Mouse (Mus musculus): ENCODE measurements around the gene Prkar2a.
"Not testable (repeated sequence)": the region's sequence is repeated elsewhere in the genome, so short reads cannot be mapped to it uniquely, and the experiment has no call there.

The Prkar2a gene

DNA sequence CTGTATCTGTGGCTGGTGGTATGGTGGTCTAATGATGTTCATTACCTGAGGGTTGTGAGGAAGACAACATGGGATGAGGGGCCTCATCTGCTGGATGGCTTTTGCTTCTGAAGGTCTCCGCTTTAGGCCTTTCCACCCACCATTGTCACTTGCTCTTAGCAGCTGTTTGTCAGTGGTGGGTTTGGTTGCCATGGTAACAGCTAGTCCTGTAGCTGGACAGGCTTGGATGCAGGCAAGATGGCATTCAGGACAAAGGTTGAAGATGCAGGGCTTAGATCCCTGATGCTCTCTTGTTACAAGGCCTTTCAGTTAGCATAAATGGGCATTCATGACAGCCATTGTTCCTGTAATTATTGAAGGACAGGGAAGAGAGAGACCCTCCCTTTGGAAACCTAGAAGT is at the start of gene Prkar2a:
Prkar2a (plus strand) TSS at position 209 of the 400 bp plus-strand sequence.
- no peak for DNase-seq

- DNase-seq, result no peak
Observed at GRCm38 (mm10) chr9:108639825-108640224, 49.3 kb upstream of the Prkar2a start.

- no peak for DNase-seq
Observed at GRCm38 (mm10) chr9:108648166-108648565, 40.9 kb upstream of the Prkar2a start.

GRCm38 (mm10) chr9:108648611-108649560 is 40.2 kb upstream of the Prkar2a start, which contains the start of gene Arih2:
Gene Arih2 (minus strand): TSS chr9:108649386.
- DNase-seq, result peak; percentile 87

- DNase-seq, result no peak
Observed at GRCm38 (mm10) chr9:108649561-108650440, 39.3 kb upstream of the Prkar2a start.

- DNase-seq, result no peak
Observed at GRCm38 (mm10) chr9:108654566-108655464, 34.3 kb upstream of the Prkar2a start.

DNA sequence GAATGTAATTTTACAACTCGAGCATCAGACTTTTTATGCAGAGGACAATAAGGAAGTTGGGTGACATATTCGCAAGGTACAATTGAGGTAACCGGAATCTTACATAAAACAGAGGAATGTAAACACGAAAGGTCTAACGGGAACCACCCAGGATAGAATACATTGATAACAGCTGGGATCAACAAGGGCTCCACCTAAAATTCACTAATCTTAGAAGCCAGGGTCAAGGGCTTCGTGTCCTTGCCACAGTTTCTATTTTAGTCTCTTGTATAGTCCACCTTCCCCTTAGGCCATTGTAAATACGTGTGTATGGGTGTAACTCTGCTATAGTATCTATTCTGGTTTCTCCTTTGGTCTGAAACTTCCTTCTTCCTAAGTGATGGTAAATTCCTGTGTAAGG is 33.2 kb upstream of the Prkar2a start:
- DNase-seq, result not testable (repeated sequence)

DNA sequence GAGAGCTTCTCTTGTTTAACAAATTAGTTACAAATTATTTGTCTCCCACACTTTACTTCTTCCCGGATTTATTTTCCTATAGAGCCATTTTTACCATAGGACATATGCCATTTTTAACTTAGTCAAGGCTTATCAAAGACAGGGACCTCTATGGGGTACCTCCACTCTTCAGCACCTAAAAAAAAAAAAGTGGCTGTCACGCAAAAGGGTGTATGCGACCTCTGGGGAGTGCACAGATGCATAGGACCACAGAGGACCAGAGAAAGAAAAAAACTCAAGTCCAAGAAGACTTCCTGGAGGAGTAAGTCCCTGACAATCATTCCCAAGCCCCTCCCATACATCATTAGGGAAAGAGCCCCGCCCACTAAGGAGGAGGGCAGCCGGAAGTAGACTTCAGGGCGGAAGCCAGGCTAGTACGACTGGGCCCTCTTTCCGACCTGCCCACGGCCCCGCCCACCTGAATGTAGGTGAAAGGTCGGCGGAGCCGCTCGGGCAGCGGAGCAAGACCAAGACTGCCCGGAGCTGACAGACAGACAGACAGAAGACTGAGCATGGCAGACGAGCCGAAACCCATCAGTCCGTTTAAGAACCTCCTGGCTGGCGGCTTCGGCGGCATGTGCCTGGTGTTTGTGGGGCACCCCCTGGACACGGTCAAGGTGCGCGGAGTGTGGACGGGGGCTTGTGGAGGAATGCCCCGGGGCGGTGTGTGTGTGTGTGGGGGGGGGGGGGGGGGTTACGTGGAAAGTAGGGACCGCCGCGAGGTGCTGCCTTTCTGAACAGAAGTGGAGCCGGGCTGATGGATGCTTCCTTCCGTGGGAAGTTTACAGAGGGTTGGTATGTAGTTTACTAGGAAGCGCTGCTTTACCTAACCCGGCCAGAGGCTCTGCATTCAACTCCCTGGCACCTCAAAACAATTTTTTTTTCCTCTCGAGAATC is 27.2 kb upstream of the Prkar2a start, which contains the start of gene Slc25a20:
Slc25a20 (plus strand) TSS at position 412 of the 936 bp plus-strand sequence.
- DNase-seq, result peak; percentile 68

- no peak for DNase-seq
Observed at GRCm38 (mm10) chr9:108662660-108663059, 26.5 kb upstream of the Prkar2a start.

- no peak for DNase-seq
Observed at GRCm38 (mm10) chr9:108669875-108670274, 19.2 kb upstream of the Prkar2a start.

DNA sequence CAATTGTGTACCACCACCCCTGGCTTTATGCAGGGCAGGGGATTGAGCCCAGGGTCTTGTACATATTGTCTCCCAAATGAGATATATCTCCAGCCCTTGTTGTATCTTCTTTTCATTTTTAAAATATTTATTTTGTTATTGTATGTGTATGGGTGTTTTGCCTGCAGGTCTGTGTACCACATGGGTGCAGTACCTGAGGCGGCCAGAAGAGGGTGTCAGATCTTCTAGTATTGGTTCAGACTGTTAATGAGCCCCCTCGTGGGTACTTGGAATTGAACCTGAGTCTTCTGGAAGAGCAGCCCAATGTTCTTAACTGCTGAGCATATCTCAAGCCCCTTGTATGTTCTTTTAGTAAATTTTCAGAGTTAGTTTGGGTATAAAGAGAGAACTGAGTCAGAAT is 16.0 kb upstream of the Prkar2a start:
- DNase-seq, result no peak

- DNase-seq, result no peak
Observed at GRCm38 (mm10) chr9:108680026-108680425, 9.1 kb upstream of the Prkar2a start.

DNA sequence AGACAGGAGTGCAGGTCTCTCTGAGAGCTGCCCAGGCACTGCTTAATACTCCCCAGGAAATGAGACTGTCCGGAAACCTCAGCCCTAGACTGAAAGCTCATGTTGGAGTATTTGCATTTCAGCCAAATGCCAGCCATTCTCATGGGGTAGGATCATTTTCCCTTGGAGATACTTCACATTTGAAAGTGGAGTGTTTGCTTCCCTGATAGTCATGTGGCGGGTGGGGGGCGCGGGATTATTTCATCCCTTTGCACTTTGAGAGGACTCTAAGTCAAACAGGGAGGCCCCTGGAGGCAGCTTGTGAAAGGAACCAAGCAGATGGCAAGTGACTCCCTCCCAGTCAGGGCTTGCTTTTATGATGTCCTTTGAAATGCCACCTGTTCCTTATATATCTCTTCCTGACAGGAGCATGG is 2.6 kb upstream of the Prkar2a start:
- no peak for DNase-seq

GRCm38 (mm10) chr9:108687181-108687580 is 1.9 kb upstream of the Prkar2a start:
- DNase-seq, result no peak

DNA sequence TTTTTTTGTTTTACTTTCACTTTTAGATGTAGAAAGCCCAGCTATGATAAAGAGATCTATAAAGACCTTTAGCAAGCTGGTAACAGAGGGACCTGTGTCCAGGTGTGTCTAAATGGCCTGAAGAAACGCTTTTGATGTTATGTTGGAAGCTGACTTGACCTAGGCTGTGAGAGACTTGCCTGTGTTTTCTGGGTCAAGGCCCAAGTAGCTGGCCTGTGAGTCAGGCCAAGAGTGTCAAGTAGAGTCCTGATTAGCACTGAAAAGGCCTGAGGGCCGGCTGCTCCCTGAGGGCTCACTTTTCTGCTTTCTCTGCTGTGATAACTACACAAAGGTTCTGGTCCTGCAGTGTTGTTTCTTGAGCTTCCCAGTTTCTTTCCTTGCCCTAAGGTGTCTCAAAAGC is 1.4 kb upstream of the Prkar2a start:
- DNase-seq, result no peak

GRCm38 (mm10) chr9:108688451-108688850 is 663 bp upstream of the Prkar2a start:
- no peak for DNase-seq

GRCm38 (mm10) chr9:108689993-108690392 is 879 bp downstream of the Prkar2a start:
- DNase-seq, result no peak

DNA sequence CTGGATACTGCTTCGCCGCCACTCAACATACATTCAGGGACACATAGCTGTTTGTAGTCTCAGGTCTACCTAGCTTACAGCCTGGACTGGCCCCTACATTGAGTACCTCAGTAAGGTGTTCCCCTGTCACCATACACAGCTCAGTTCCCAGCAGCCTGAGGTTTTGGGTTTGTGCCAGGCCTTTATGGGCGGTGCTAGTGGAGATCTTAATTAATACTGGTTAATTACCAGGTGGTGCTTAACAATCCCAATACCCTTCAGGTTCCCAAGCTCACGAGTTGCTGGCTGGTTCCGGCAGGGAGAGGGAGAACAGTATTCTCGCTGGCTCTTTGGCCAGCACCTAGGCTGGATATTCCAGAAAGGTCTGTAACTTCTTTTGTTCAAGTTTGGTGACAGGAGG is 1.8 kb downstream of the Prkar2a start:
- DNase-seq, result peak; percentile 23

GRCm38 (mm10) chr9:108691371-108691770 is 2.3 kb downstream of the Prkar2a start:
- DNase-seq, result no peak

GRCm38 (mm10) chr9:108691846-108692225 is 2.7 kb downstream of the Prkar2a start:
- peak; percentile 91 for DNase-seq

All from cerebellum, adult 11 months (tissue).